Mouse (Mus musculus): Measurements from ENCODE around the gene Plb1. TPM values are rescaled to one million over a fixed set of nuclear protein-coding genes. Genes with fewer than 3 reads are reported as not detected.

Plb1 gene
- polyA plus RNA-seq, 1 experiment: not detected

GRCm38 (mm10) chr5:32199594-32199993 is 32.9 kb upstream of the Plb1 start:
- H3K4me1 ChIP-seq (ENCODE audit: control insufficient read depth, insufficient read depth, low read length): peaks cover 34% of the 10 kb centered on the region
- H3K4me3 ChIP-seq (ENCODE audit: insufficient read depth, low read length): no peak overlapping the region
- TF ChIP-seq CTCF (IDR thresholded peaks at IDR 0.05; ENCODE audit: low read depth, low read length): no peak
- no peak for TF ChIP-seq POLR2A (IDR thresholded peaks at IDR 0.05; ENCODE audit: borderline replicate concordance, low read depth, low read length)
- no peak overlapping the region for H3K27ac ChIP-seq (ENCODE audit: insufficient read depth, low read depth, low read length)

GRCm38 (mm10) chr5:32204653-32205052 is 27.9 kb upstream of the Plb1 start:
- TF ChIP-seq CTCF (IDR thresholded peaks at IDR 0.05; ENCODE audit: low read depth, low read length): 0 out of 2 replicates have a peak, but pooled peaks have one; percentile 8
- no peak for TF ChIP-seq POLR2A (IDR thresholded peaks at IDR 0.05; ENCODE audit: borderline replicate concordance, low read depth, low read length)
- no peak overlapping the region for H3K4me3 ChIP-seq (ENCODE audit: insufficient read depth, low read length)
- H3K27ac ChIP-seq (ENCODE audit: insufficient read depth, low read depth, low read length): no peak overlapping the region
- H3K4me1 ChIP-seq (ENCODE audit: control insufficient read depth, insufficient read depth, low read length): peaks cover 2% of the 10 kb centered on the region; the same call in 1 of the 2 replicates

- Histone ChIP-seq H3K4me3 (ENCODE audit: insufficient read depth, low read length) (no peak overlapping the region), H3K27ac (ENCODE audit: insufficient read depth, low read depth, low read length) (no peak overlapping the region), H3K4me1 (ENCODE audit: control insufficient read depth, insufficient read depth, low read length) (no peaks in the 10 kb centered on the region)
- TF ChIP-seq CTCF (IDR thresholded peaks at IDR 0.05; ENCODE audit: low read depth, low read length): no peak
- TF ChIP-seq POLR2A (IDR thresholded peaks at IDR 0.05; ENCODE audit: borderline replicate concordance, low read depth, low read length): no peak
Observed at GRCm38 (mm10) chr5:32206726-32207125, 25.8 kb upstream of the Plb1 start.

DNA sequence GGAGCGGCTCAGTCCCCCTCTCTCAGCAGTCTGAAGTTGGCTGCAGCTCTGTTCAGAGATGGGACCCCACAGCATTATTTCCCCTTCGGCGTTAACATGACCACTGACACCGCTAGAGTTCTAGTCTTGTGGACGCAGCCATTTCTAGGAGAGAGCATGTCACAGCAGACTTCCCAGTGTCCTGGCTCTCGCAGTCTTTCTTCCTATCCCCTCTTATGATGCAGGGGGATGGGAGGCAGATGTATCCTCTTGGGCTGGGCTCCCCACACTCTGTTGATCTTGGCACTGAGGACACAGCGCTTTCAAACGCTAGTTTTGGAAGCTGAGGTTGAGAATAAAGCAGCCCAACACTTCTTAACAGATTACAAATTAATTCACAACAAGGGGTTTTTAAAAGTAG is 24.0 kb upstream of the Plb1 start:
- no peak overlapping the region for H3K27ac ChIP-seq (ENCODE audit: insufficient read depth, low read depth, low read length)
- no peaks in the 10 kb centered on the region for H3K4me1 ChIP-seq (ENCODE audit: control insufficient read depth, insufficient read depth, low read length)
- TF ChIP-seq CTCF (IDR thresholded peaks at IDR 0.05; ENCODE audit: low read depth, low read length) (no peak), POLR2A (IDR thresholded peaks at IDR 0.05; ENCODE audit: borderline replicate concordance, low read depth, low read length) (no peak)
- H3K4me3 ChIP-seq (ENCODE audit: insufficient read depth, low read length): no peak overlapping the region

DNA sequence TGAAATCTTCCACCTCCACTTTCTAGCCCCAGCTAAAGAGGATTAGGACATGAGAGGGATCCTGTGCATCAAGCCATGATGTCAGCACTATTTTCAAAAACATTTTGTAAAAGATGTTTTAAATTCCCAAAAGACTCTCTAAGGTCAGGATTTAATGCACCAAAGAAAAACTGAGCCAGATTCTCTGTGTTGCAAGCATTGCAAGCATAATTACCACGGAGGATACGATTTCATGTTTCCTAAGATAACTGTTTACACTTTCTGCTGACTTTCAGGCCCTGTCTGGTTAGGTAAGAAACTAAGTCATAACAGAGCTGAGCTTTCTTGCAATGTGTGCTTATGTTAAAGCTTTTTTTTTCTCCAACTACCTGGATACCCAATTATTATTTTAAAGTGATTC is 21.5 kb upstream of the Plb1 start:
- Histone ChIP-seq H3K4me3 (ENCODE audit: insufficient read depth, low read length) (no peak overlapping the region), H3K4me1 (ENCODE audit: control insufficient read depth, insufficient read depth, low read length) (no peaks in the 10 kb centered on the region), H3K27ac (ENCODE audit: insufficient read depth, low read depth, low read length) (no peak overlapping the region)
- TF ChIP-seq CTCF (IDR thresholded peaks at IDR 0.05; ENCODE audit: low read depth, low read length): no peak
- no peak for TF ChIP-seq POLR2A (IDR thresholded peaks at IDR 0.05; ENCODE audit: borderline replicate concordance, low read depth, low read length)

- no peak for TF ChIP-seq POLR2A (IDR thresholded peaks at IDR 0.05; ENCODE audit: borderline replicate concordance, low read depth, low read length)
- TF ChIP-seq CTCF (IDR thresholded peaks at IDR 0.05; ENCODE audit: low read depth, low read length): no peak
- Histone ChIP-seq H3K27ac (ENCODE audit: insufficient read depth, low read depth, low read length) (no peak overlapping the region), H3K4me3 (ENCODE audit: insufficient read depth, low read length) (no peak overlapping the region), H3K4me1 (ENCODE audit: control insufficient read depth, insufficient read depth, low read length) (no peaks in the 10 kb centered on the region)
Observed at GRCm38 (mm10) chr5:32213746-32214145, 18.8 kb upstream of the Plb1 start.

GRCm38 (mm10) chr5:32215510-32215909 is 17.0 kb upstream of the Plb1 start:
- Histone ChIP-seq H3K4me3 (ENCODE audit: insufficient read depth, low read length) (no peak overlapping the region), H3K27ac (ENCODE audit: insufficient read depth, low read depth, low read length) (no peak overlapping the region), H3K4me1 (ENCODE audit: control insufficient read depth, insufficient read depth, low read length) (no peaks in the 10 kb centered on the region)
- TF ChIP-seq CTCF (IDR thresholded peaks at IDR 0.05; ENCODE audit: low read depth, low read length) (peak; percentile 51; the same call in 1 of the 2 replicates), POLR2A (IDR thresholded peaks at IDR 0.05; ENCODE audit: borderline replicate concordance, low read depth, low read length) (no peak)

DNA sequence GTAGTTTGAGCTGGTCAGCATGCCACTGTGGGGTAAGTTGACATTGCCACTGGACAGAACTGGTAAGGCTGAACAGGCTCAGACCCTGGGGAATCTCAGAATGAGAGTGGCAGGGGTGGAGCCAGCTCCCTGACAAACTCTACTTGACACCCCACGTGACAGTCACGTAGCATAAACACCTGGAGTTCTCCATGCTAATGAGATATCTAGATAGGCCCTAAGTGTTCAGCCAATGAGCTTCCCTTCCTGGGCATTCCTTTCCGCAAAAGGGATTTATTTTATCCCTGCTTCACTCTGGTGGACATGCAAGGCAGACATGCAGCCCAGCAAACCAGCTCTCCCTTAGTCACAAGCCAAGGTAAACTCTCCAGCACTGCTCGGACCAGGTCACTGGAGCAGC is 16.0 kb upstream of the Plb1 start:
- Histone ChIP-seq H3K27ac (ENCODE audit: insufficient read depth, low read depth, low read length) (no peak overlapping the region), H3K4me1 (ENCODE audit: control insufficient read depth, insufficient read depth, low read length) (no peaks in the 10 kb centered on the region), H3K4me3 (ENCODE audit: insufficient read depth, low read length) (no peak overlapping the region)
- no peak for TF ChIP-seq POLR2A (IDR thresholded peaks at IDR 0.05; ENCODE audit: borderline replicate concordance, low read depth, low read length)
- no peak for TF ChIP-seq CTCF (IDR thresholded peaks at IDR 0.05; ENCODE audit: low read depth, low read length)

- no peak overlapping the region for H3K27ac ChIP-seq (ENCODE audit: insufficient read depth, low read depth, low read length)
- H3K4me3 ChIP-seq (ENCODE audit: insufficient read depth, low read length): no peak overlapping the region
- no peak for TF ChIP-seq POLR2A (IDR thresholded peaks at IDR 0.05; ENCODE audit: borderline replicate concordance, low read depth, low read length)
- no peak for TF ChIP-seq CTCF (IDR thresholded peaks at IDR 0.05; ENCODE audit: low read depth, low read length)
- no peaks in the 10 kb centered on the region for H3K4me1 ChIP-seq (ENCODE audit: control insufficient read depth, insufficient read depth, low read length)
Observed at GRCm38 (mm10) chr5:32217477-32217876, 15.0 kb upstream of the Plb1 start.

DNA sequence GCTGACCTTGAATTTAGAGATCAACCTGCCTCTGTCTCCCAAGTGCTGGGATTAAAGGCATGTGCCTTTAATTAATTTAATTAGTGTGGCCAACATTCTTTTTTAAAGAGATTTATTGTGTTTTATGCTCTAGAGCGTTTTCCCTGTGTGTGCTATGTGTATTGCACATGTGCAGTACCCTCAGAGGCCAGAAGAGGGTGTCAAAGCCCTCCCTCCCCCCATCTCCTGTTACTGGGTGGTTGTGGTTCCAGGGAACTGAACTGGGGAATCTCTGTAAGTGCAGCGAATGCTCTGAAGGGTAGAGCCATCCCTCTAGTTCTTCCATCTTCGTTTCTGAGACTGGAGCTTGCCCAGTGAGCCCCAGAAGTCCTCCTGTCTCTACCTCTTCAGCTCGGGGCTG is 2.1 kb upstream of the Plb1 start:
- H3K4me3 ChIP-seq (ENCODE audit: insufficient read depth, low read length): no peak overlapping the region
- no peak overlapping the region for H3K27ac ChIP-seq (ENCODE audit: insufficient read depth, low read depth, low read length)
- H3K4me1 ChIP-seq (ENCODE audit: control insufficient read depth, insufficient read depth, low read length): no peaks in the 10 kb centered on the region
- TF ChIP-seq CTCF (IDR thresholded peaks at IDR 0.05; ENCODE audit: low read depth, low read length) (peak; percentile 52; the same call in 1 of the 2 replicates), POLR2A (IDR thresholded peaks at IDR 0.05; ENCODE audit: borderline replicate concordance, low read depth, low read length) (no peak)

GRCm38 (mm10) chr5:32239337-32239736 is 6.8 kb downstream of the Plb1 start:
- TF ChIP-seq POLR2A (IDR thresholded peaks at IDR 0.05; ENCODE audit: borderline replicate concordance, low read depth, low read length) (no peak), CTCF (IDR thresholded peaks at IDR 0.05; ENCODE audit: low read depth, low read length) (no peak)
- peak overlapping the region; percentile 44 for H3K27ac ChIP-seq (ENCODE audit: insufficient read depth, low read depth, low read length)
- peaks cover 13% of the 10 kb centered on the region for H3K4me1 ChIP-seq (ENCODE audit: control insufficient read depth, insufficient read depth, low read length)
- no peak overlapping the region for H3K4me3 ChIP-seq (ENCODE audit: insufficient read depth, low read length)
